Mouse (Mus musculus) cerebellum, postnatal 25 days (tissue): Measurements from ENCODE around the gene Nlgn2.

Experiments
- DNase-seq, 2 experiments: peaks; one replicate each; pipeline ENCODE4 v3.0.0; 2021; ENCODE audit warnings: mixed read lengths in 2 of 2

The Nlgn2 gene

GRCm38 (mm10) chr11:69793429-69793828 is 44.2 kb downstream of the Nlgn2 start:
- DNase-seq: no peak

DNA sequence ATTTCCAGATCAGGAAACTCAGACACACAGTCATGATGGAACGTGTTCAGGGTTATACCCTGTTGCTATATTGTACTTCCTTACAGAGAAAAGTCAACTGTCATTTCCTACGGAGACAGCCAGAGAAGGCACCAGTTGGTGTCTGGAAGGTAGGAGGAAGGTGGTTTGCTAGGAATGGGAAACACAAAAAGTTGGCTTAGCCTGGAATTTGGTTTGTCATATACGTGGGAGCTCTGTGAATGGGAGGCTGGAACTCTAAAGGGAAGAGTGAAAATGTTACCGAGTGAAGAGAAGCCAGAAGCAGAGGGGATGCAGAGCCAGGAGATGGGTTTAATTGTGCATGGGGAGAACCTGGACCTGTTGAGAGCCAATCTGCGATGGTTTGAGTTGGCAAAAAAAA is 46.2 kb downstream of the Nlgn2 start:
- DNase-seq: no peak

DNA sequence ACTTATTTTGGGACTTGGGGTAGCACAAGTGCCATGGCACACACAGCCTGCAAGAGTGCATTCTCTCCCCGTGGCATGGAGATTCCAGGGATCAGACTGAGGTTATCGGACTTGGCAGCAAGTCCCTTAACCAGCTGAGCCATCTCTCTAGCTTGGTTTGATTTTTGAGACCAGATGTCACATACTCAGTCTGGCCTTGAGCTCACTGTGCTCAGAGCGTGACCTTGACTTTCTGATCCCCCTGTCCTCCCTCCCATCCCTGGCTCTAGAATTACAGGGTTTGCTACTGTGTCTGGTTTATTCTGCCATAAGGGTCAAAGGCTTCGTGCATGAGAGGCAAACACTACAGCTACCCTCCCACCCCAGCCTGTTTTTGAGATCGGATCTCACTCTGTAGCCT is 48.2 kb downstream of the Nlgn2 start:
- DNase-seq: no peak

DNA sequence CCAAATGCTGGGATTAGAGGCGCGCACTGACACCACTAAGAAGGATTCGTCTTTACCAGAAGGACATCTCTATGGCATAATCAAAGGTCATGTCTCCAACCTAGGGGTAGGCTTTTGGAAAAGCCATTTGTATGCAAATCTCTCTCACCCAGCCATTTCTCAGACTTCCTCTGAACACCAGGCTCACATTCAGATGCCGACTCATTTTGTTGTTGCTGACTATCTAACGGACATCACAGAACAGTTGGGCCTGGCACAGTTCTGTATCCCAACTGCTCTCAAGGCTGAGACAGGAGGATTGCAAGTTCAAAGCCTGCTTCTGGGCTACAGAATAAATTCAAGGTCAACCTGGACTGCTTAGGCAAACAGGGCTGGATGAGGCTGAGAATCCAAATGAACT is 50.3 kb downstream of the Nlgn2 start:
- DNase-seq: no peak

- DNase-seq: no peak
Observed at GRCm38 (mm10) chr11:69784793-69785272, 52.8 kb downstream of the Nlgn2 start.

DNA sequence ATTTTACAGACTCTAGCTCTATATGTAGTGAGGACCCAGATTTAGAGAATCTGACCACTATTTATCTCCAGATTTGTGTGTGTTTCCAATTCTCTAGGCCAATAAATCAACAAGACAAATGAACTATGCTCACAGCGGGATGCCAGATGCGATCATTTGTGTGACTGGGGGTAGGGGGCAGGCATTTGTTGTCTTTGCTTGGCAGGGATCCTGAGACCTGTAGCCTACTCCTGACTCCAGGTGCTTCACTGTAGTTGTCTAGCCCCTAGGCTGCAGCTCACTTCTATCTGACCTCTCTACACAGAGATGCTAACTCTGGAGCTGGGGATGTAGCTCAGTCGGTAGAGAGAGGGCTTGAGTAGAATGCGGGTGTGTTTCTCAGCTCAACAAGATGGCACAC is 55.8 kb downstream of the Nlgn2 start:
- DNase-seq: no peak

DNA sequence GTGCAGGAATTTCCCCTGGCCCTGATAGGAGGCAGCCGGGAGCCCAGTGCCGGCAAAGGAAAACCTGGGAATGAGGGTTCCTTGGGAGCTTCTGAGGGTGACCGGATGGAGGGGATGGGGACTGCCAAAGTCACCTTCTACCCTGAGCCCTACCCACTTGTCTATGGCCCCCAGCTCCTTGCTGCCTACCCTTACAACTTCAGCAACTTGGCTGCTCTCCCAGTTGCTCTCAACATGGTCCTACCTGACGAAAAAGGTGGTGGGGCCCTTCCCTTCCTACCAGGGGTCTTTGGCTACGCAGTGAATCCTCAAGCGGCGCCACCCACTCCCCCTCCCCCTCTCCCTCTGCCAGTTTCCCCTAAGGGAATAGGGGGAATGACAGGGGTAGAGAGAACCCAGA is 58.6 kb downstream of the Nlgn2 start:
- no peak for DNase-seq

DNA sequence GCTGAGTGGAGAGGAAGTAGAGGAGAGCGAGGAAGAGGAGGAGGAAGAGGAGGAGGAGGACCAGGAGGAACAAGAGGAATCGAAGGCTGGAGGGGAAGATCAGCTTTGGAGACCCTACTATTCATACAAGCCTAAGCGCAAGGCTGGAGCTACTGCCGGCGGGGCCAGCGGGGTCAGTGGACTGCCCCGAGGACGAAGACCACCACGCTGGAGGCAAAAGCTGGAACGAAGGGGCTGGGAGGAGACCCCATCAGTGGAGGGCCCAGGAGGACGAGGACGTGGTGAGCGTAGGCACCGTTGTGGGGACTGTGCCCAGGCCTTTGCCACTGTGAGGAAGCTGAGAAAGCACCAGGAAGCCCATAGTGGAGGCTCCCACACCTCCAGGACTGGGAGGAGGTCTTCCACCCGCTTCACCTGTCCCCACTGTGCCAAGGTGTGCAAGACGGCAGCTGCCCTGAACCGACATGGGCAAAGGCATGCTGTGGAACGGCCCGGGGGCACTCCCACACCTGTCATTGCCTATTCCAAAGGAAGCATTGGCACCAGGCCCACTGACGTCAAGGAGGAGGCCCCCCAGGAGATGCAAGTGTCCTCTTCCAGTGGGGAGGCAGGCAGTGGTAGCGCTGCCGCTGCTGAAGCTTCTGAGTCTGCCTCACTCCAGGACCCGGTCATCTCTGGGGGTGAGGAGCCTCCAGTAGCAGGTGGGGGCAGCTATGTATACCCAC is 59.2 kb downstream of the Nlgn2 start:
- peak; percentile 60 to 72 for DNase-seq

- no peak for DNase-seq
Observed at GRCm38 (mm10) chr11:69777504-69778257, 59.9 kb downstream of the Nlgn2 start.

DNA sequence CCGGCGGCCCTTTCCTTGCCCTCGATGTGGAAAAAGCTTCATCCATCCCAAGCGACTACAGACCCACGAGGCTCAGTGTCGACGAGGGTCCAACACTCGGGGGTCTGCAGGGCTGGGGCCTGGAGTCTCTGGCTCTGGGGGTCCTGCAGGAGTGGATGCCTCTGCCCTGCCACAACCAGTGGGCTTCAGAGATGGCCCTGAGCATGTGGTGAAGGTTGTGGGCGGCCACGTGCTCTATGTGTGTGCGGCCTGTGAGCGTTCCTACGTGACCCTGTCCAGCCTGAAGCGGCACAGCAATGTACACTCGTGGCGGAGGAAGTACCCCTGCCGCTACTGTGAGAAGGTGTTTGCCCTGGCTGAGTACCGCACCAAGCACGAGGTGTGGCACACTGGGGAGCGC is 61.1 kb downstream of the Nlgn2 start:
- DNase-seq: no peak

- DNase-seq: peak in 1 of 2 experiments; percentile 60
Observed at GRCm38 (mm10) chr11:69775716-69776115, 61.9 kb downstream of the Nlgn2 start.

- no peak for DNase-seq
Observed at GRCm38 (mm10) chr11:69774961-69775360, 62.6 kb downstream of the Nlgn2 start.
